Mouse (Mus musculus) brain, adult 2 months (tissue): Measurements from ENCODE around the gene Slc44a1.

Experiments used
- DNase-seq: peaks from one replicate; pipeline ENCODE4 v3.0.0; 2011; ENCODE audit warnings: low read depth, low spot score

Slc44a1 gene

GRCm38 (mm10) chr4:53440010-53440815, at the start of gene Slc44a1:
Gene Slc44a1 (plus strand): TSS chr4:53440413.
- DNase-seq = peak; percentile 97

- no peak for DNase-seq
Observed at GRCm38 (mm10) chr4:53395002-53395401, 45.2 kb upstream of the Slc44a1 start.

GRCm38 (mm10) chr4:53396623-53397192, 43.5 kb upstream of the Slc44a1 start:
- no peak for DNase-seq

GRCm38 (mm10) chr4:53397280-53398117, 42.7 kb upstream of the Slc44a1 start:
- DNase-seq = peak; percentile 65

GRCm38 (mm10) chr4:53398561-53398960, 41.7 kb upstream of the Slc44a1 start:
- DNase-seq = no peak

- peak; percentile 80 for DNase-seq
Observed at GRCm38 (mm10) chr4:53399428-53399827, 40.8 kb upstream of the Slc44a1 start.

GRCm38 (mm10) chr4:53403386-53403785, 36.8 kb upstream of the Slc44a1 start:
- DNase-seq = no peak

GRCm38 (mm10) chr4:53404431-53404925, 35.7 kb upstream of the Slc44a1 start:
- DNase-seq = peak; percentile 81

GRCm38 (mm10) chr4:53406866-53407265, 33.3 kb upstream of the Slc44a1 start:
- DNase-seq = no peak

GRCm38 (mm10) chr4:53408821-53409220, 31.4 kb upstream of the Slc44a1 start:
- no peak for DNase-seq

GRCm38 (mm10) chr4:53409526-53410085, 30.6 kb upstream of the Slc44a1 start:
- DNase-seq = peak; percentile 68

GRCm38 (mm10) chr4:53410752-53411151, 29.5 kb upstream of the Slc44a1 start:
- DNase-seq = no peak

GRCm38 (mm10) chr4:53411958-53412870, 28.0 kb upstream of the Slc44a1 start:
- DNase-seq = no peak

- no peak for DNase-seq
Observed at GRCm38 (mm10) chr4:53412991-53413390, 27.2 kb upstream of the Slc44a1 start.

GRCm38 (mm10) chr4:53414031-53414797, 26.0 kb upstream of the Slc44a1 start:
- no peak for DNase-seq

GRCm38 (mm10) chr4:53415873-53416637, 24.2 kb upstream of the Slc44a1 start:
- peak; percentile 83 for DNase-seq

GRCm38 (mm10) chr4:53416928-53417327, 23.3 kb upstream of the Slc44a1 start:
- no peak for DNase-seq

- no peak for DNase-seq
Observed at GRCm38 (mm10) chr4:53422799-53423198, 17.4 kb upstream of the Slc44a1 start.

- no peak for DNase-seq
Observed at GRCm38 (mm10) chr4:53427120-53427519, 13.1 kb upstream of the Slc44a1 start.
